Mouse (Mus musculus) lung, postnatal 25 days (tissue): ENCODE data around the gene 2310007B03Rik.

Source experiments
- DNase-seq: peaks from one replicate; pipeline ENCODE4 v3.0.0; 2022; ENCODE audit warnings: low spot score

The 2310007B03Rik gene

GRCm38 (mm10) chr1:93101571-93102061 lies 59.1 kb downstream of the 2310007B03Rik start, which contains the start of gene Kif1a:
Gene Kif1a (minus strand): TSS chr1:93101951.
- DNase-seq = no peak
